Comparison of ENCODE assay signal across 22 mouse cellular contexts in genomic region chr7:117258557-117258956, GRCm38 (mm10).
DNase-seq lines count a peak whose midpoint lies in the region; ATAC-seq lines count a peak whose summit lies in the region.
"Had no signal": no experiment of that assay in that cellular context is flagged by ENCODE, and none has a peak within 500 bp of the region (broad histone marks: within the 10 kb centered on the region; RNA-seq: fewer than 3 reads in every experiment).

No protein-coding gene starts in this region.

- H3K9ac ChIP-seq in limb, embryonic 12.5 days (replicated peaks) = no peak overlapping the region
- H3K9ac ChIP-seq: forebrain, embryonic 13.5 days; heart, embryonic 13.5 days; hindbrain, embryonic 14.5 days; liver, embryonic 15.5 days had no signal

- no peak for ATAC-seq in limb, embryonic 12.5 days (ENCODE audit: insufficient number of reproducible peaks, insufficient read depth, low FRiP score, low TSS enrichment, low read depth)
- ATAC-seq: forebrain, embryonic 13.5 days had no signal

- H3K36me3 ChIP-seq in limb, embryonic 12.5 days = no peaks in the 10 kb centered on the region
- H3K36me3 ChIP-seq: heart, embryonic 13.5 days; liver, embryonic 15.5 days; midbrain, embryonic 10.5 days had no signal

- H3K4me1 ChIP-seq in limb, embryonic 12.5 days (replicated peaks) = peaks cover 39% of the 10 kb centered on the region
- H3K4me1 ChIP-seq: heart, embryonic 13.5 days; liver, embryonic 15.5 days had no signal

- DNase-seq in heart, adult 11 months = peak; percentile 65
- no peak for DNase-seq in heart, postnatal 4 days
- peak; percentile 10 for DNase-seq in urinary bladder, postnatal 14 days (ENCODE audit: low spot score)
- DNase-seq in urinary bladder, adult 2 months (ENCODE audit: low spot score) = no peak
- no peak for DNase-seq in kidney, postnatal 14 days
- DNase-seq in kidney, adult 9 months = no peak
- DNase-seq in frontal cortex, postnatal 10 days (ENCODE audit: low spot score in 2 of 2) = no peak
- DNase-seq: adrenal gland, adult 2 months; cerebellum, adult 11 months; cerebellum, postnatal 14 days; gastrocnemius, postnatal 10 days; heart, adult 18-20 months; spleen, adult 18-20 months; thymus, adult 2 months had no signal

- H3K9me3 ChIP-seq in limb, embryonic 12.5 days = no peaks in the 10 kb centered on the region
- H3K9me3 ChIP-seq: forebrain, embryonic 13.5 days; heart, embryonic 13.5 days; liver, embryonic 15.5 days; midbrain, embryonic 10.5 days had no signal

- H3K4me2 ChIP-seq in limb, embryonic 12.5 days = no peak overlapping the region
- H3K4me2 ChIP-seq: forebrain, embryonic 13.5 days; heart, embryonic 13.5 days; hindbrain, embryonic 14.5 days; liver, embryonic 15.5 days had no signal

- no peaks in the 10 kb centered on the region; the same call in 1 of the 2 replicates for H3K27me3 ChIP-seq in limb, embryonic 12.5 days
- H3K27me3 ChIP-seq: forebrain, embryonic 13.5 days; heart, embryonic 13.5 days had no signal

- H3K27ac ChIP-seq in limb, embryonic 12.5 days = peak overlapping the region; percentile 66; the same call in 1 of the 2 replicates
- H3K27ac ChIP-seq: forebrain, embryonic 13.5 days; heart, embryonic 13.5 days; hindbrain, embryonic 14.5 days; liver, embryonic 15.5 days; macrophage; midbrain, embryonic 10.5 days had no signal

- no peak overlapping the region for H3K4me3 ChIP-seq in limb, embryonic 12.5 days (replicated peaks)
- H3K4me3 ChIP-seq: erythroblast, embryonic 14.5 days; forebrain, embryonic 13.5 days; heart, embryonic 13.5 days; liver, embryonic 15.5 days; midbrain, embryonic 10.5 days had no signal

- WGBS in limb, embryonic 12.5 days = 18% methylated on average over 5 of the region's 5 CpGs

Comparison
In these comparisons a context has a peak if more than half of its experiments do, and no peak if none do; other contexts are left out.
1. DNase-seq: peak in heart, adult 11 months (single experiment) and urinary bladder, postnatal 14 days (single experiment); none in heart, postnatal 4 days (single experiment), urinary bladder, adult 2 months (single experiment), kidney, postnatal 14 days (single experiment), kidney, adult 9 months (single experiment) and frontal cortex, postnatal 10 days (0 of 2).